Mouse (Mus musculus): ENCODE measurements at regions not wholly inside any gene's neighbourhood (a gene's known extent, or its start where the extent isn't known, plus 50 kb on each side); places are given as distances from the start of the nearest gene placed in this dataset.

- no peak for DNase-seq (ENCODE audit: low spot score)
- H3K27ac ChIP-seq (replicated peaks; ENCODE audit: low read depth, low read length) = no peak overlapping the region
- no peak overlapping the region for H3K4me2 ChIP-seq (ENCODE audit: low read depth, severe bottlenecking)
- no peak overlapping the region for H3K9ac ChIP-seq (ENCODE audit: low read length)
- WGBS = 86% methylated on average over 3 of the region's 3 CpGs
- H3K27me3 ChIP-seq (ENCODE audit: control insufficient read depth, insufficient read depth, low read length) = no peaks in the 10 kb centered on the region
- ATAC-seq (ENCODE audit: insufficient number of reproducible peaks, low FRiP score, low TSS enrichment, low read depth) = no peak
- H3K36me3 ChIP-seq (ENCODE audit: control insufficient read depth, insufficient read depth, low read length) = no peaks in the 10 kb centered on the region
- no peak overlapping the region for H3K4me3 ChIP-seq (ENCODE audit: low read depth, low read length)
- no peaks in the 10 kb centered on the region for H3K4me1 ChIP-seq (ENCODE audit: control insufficient read depth, insufficient read depth, low read length)
- H3K9me3 ChIP-seq (ENCODE audit: control insufficient read depth, low read length) = no peaks in the 10 kb centered on the region
Measured at GRCm38 (mm10) chr1:81897241-81897640, 335.7 kb upstream of the Gm9747 start.

GRCm38 (mm10) chr1:81900843-81901242 lies 332.1 kb upstream of the Gm9747 start:
- no peak for ATAC-seq (ENCODE audit: insufficient number of reproducible peaks, low FRiP score, low TSS enrichment, low read depth)
- Histone ChIP-seq H3K4me3 (ENCODE audit: low read depth, low read length) (no peak overlapping the region), H3K4me1 (ENCODE audit: control insufficient read depth, insufficient read depth, low read length) (no peaks in the 10 kb centered on the region), H3K9me3 (ENCODE audit: control insufficient read depth, low read length) (no peaks in the 10 kb centered on the region), H3K36me3 (ENCODE audit: control insufficient read depth, insufficient read depth, low read length) (no peaks in the 10 kb centered on the region), H3K27ac (replicated peaks; ENCODE audit: low read depth, low read length) (no peak overlapping the region), H3K4me2 (ENCODE audit: low read depth, severe bottlenecking) (no peak overlapping the region), H3K27me3 (ENCODE audit: control insufficient read depth, insufficient read depth, low read length) (no peaks in the 10 kb centered on the region), H3K9ac (ENCODE audit: low read length) (no peak overlapping the region)
- DNase-seq (ENCODE audit: low spot score) = no peak
- 66% methylated on average over 7 of the region's 7 CpGs for WGBS

GRCm38 (mm10) chr1:81904056-81904455 lies 328.9 kb upstream of the Gm9747 start:
- no peaks in the 10 kb centered on the region for H3K4me1 ChIP-seq (ENCODE audit: control insufficient read depth, insufficient read depth, low read length)
- H3K4me2 ChIP-seq (ENCODE audit: low read depth, severe bottlenecking) = no peak overlapping the region
- H3K27me3 ChIP-seq (ENCODE audit: control insufficient read depth, insufficient read depth, low read length) = no peaks in the 10 kb centered on the region
- no peaks in the 10 kb centered on the region for H3K9me3 ChIP-seq (ENCODE audit: control insufficient read depth, low read length)
- ATAC-seq (ENCODE audit: insufficient number of reproducible peaks, low FRiP score, low TSS enrichment, low read depth) = no peak
- H3K27ac ChIP-seq (replicated peaks; ENCODE audit: low read depth, low read length) = no peak overlapping the region
- no peaks in the 10 kb centered on the region for H3K36me3 ChIP-seq (ENCODE audit: control insufficient read depth, insufficient read depth, low read length)
- no peak for DNase-seq (ENCODE audit: low spot score)
- no peak overlapping the region for H3K4me3 ChIP-seq (ENCODE audit: low read depth, low read length)
- 71% methylated on average over 3 of the region's 3 CpGs for WGBS
- H3K9ac ChIP-seq (ENCODE audit: low read length) = no peak overlapping the region

- Histone ChIP-seq H3K27me3 (ENCODE audit: control insufficient read depth, insufficient read depth, low read length) (no peaks in the 10 kb centered on the region), H3K9ac (ENCODE audit: low read length) (no peak overlapping the region), H3K4me2 (ENCODE audit: low read depth, severe bottlenecking) (no peak overlapping the region), H3K27ac (replicated peaks; ENCODE audit: low read depth, low read length) (no peak overlapping the region), H3K36me3 (ENCODE audit: control insufficient read depth, insufficient read depth, low read length) (no peaks in the 10 kb centered on the region), H3K9me3 (ENCODE audit: control insufficient read depth, low read length) (no peaks in the 10 kb centered on the region), H3K4me1 (ENCODE audit: control insufficient read depth, insufficient read depth, low read length) (no peaks in the 10 kb centered on the region), H3K4me3 (ENCODE audit: low read depth, low read length) (no peak overlapping the region)
- no peak for ATAC-seq (ENCODE audit: insufficient number of reproducible peaks, low FRiP score, low TSS enrichment, low read depth)
- DNase-seq (ENCODE audit: low spot score) = no peak
Measured at GRCm38 (mm10) chr1:81912607-81913006, 320.3 kb upstream of the Gm9747 start.

GRCm38 (mm10) chr1:81913561-81913964 lies 319.3 kb upstream of the Gm9747 start:
- Histone ChIP-seq H3K27ac (replicated peaks; ENCODE audit: low read depth, low read length) (no peak overlapping the region), H3K4me2 (ENCODE audit: low read depth, severe bottlenecking) (no peak overlapping the region), H3K4me1 (ENCODE audit: control insufficient read depth, insufficient read depth, low read length) (no peaks in the 10 kb centered on the region), H3K36me3 (ENCODE audit: control insufficient read depth, insufficient read depth, low read length) (no peaks in the 10 kb centered on the region), H3K9me3 (ENCODE audit: control insufficient read depth, low read length) (no peaks in the 10 kb centered on the region), H3K9ac (ENCODE audit: low read length) (no peak overlapping the region), H3K4me3 (ENCODE audit: low read depth, low read length) (no peak overlapping the region), H3K27me3 (ENCODE audit: control insufficient read depth, insufficient read depth, low read length) (no peaks in the 10 kb centered on the region)
- ATAC-seq (ENCODE audit: insufficient number of reproducible peaks, low FRiP score, low TSS enrichment, low read depth) (peak; percentile 48; the same call in 1 of the 2 replicates), DNase-seq (ENCODE audit: low spot score) (no peak)
- WGBS = 76% methylated on average over 4 of the region's 4 CpGs

- Histone ChIP-seq H3K27me3 (ENCODE audit: control insufficient read depth, insufficient read depth, low read length) (no peaks in the 10 kb centered on the region), H3K9ac (ENCODE audit: low read length) (no peak overlapping the region), H3K4me1 (ENCODE audit: control insufficient read depth, insufficient read depth, low read length) (no peaks in the 10 kb centered on the region), H3K36me3 (ENCODE audit: control insufficient read depth, insufficient read depth, low read length) (no peaks in the 10 kb centered on the region), H3K4me2 (ENCODE audit: low read depth, severe bottlenecking) (no peak overlapping the region), H3K27ac (replicated peaks; ENCODE audit: low read depth, low read length) (no peak overlapping the region), H3K4me3 (ENCODE audit: low read depth, low read length) (no peak overlapping the region), H3K9me3 (ENCODE audit: control insufficient read depth, low read length) (no peaks in the 10 kb centered on the region)
- 41% methylated on average over 2 of the region's 2 CpGs for WGBS
- ATAC-seq (ENCODE audit: insufficient number of reproducible peaks, low FRiP score, low TSS enrichment, low read depth) (peak; percentile 54; the same call in 1 of the 2 replicates), DNase-seq (ENCODE audit: low spot score) (peak; percentile 27)
Measured at GRCm38 (mm10) chr1:81916840-81917239, 316.1 kb upstream of the Gm9747 start.

GRCm38 (mm10) chr1:81927721-81928120 lies 305.2 kb upstream of the Gm9747 start:
- no peaks in the 10 kb centered on the region for H3K27me3 ChIP-seq (ENCODE audit: control insufficient read depth, insufficient read depth, low read length)
- no peaks in the 10 kb centered on the region for H3K9me3 ChIP-seq (ENCODE audit: control insufficient read depth, low read length)
- H3K4me1 ChIP-seq (ENCODE audit: control insufficient read depth, insufficient read depth, low read length) = no peaks in the 10 kb centered on the region
- no peak overlapping the region for H3K4me2 ChIP-seq (ENCODE audit: low read depth, severe bottlenecking)
- ATAC-seq (ENCODE audit: insufficient number of reproducible peaks, low FRiP score, low TSS enrichment, low read depth) = no peak
- H3K36me3 ChIP-seq (ENCODE audit: control insufficient read depth, insufficient read depth, low read length) = no peaks in the 10 kb centered on the region
- no peak overlapping the region for H3K27ac ChIP-seq (replicated peaks; ENCODE audit: low read depth, low read length)
- H3K9ac ChIP-seq (ENCODE audit: low read length) = no peak overlapping the region
- H3K4me3 ChIP-seq (ENCODE audit: low read depth, low read length) = no peak overlapping the region
- DNase-seq (ENCODE audit: low spot score) = no peak
- WGBS = 94% methylated on average over 5 of the region's 5 CpGs

GRCm38 (mm10) chr1:81933064-81933463 lies 299.8 kb upstream of the Gm9747 start:
- Histone ChIP-seq H3K9ac (ENCODE audit: low read length) (no peak overlapping the region), H3K4me1 (ENCODE audit: control insufficient read depth, insufficient read depth, low read length) (no peaks in the 10 kb centered on the region), H3K4me3 (ENCODE audit: low read depth, low read length) (no peak overlapping the region), H3K9me3 (ENCODE audit: control insufficient read depth, low read length) (no peaks in the 10 kb centered on the region), H3K27ac (replicated peaks; ENCODE audit: low read depth, low read length) (no peak overlapping the region), H3K4me2 (ENCODE audit: low read depth, severe bottlenecking) (no peak overlapping the region), H3K27me3 (ENCODE audit: control insufficient read depth, insufficient read depth, low read length) (no peaks in the 10 kb centered on the region), H3K36me3 (ENCODE audit: control insufficient read depth, insufficient read depth, low read length) (no peaks in the 10 kb centered on the region)
- ATAC-seq (ENCODE audit: insufficient number of reproducible peaks, low FRiP score, low TSS enrichment, low read depth) (no peak), DNase-seq (ENCODE audit: low spot score) (no peak)

GRCm38 (mm10) chr1:81945236-81945635 lies 287.7 kb upstream of the Gm9747 start:
- H3K36me3 ChIP-seq (ENCODE audit: control insufficient read depth, insufficient read depth, low read length) = no peaks in the 10 kb centered on the region
- ATAC-seq (ENCODE audit: insufficient number of reproducible peaks, low FRiP score, low TSS enrichment, low read depth) = no peak
- H3K4me2 ChIP-seq (ENCODE audit: low read depth, severe bottlenecking) = no peak overlapping the region
- no peaks in the 10 kb centered on the region for H3K9me3 ChIP-seq (ENCODE audit: control insufficient read depth, low read length)
- DNase-seq (ENCODE audit: low spot score) = no peak
- no peak overlapping the region for H3K9ac ChIP-seq (ENCODE audit: low read length)
- H3K27me3 ChIP-seq (ENCODE audit: control insufficient read depth, insufficient read depth, low read length) = no peaks in the 10 kb centered on the region
- H3K27ac ChIP-seq (replicated peaks; ENCODE audit: low read depth, low read length) = no peak overlapping the region
- H3K4me1 ChIP-seq (ENCODE audit: control insufficient read depth, insufficient read depth, low read length) = no peaks in the 10 kb centered on the region
- 89% methylated on average over 5 of the region's 5 CpGs for WGBS
- no peak overlapping the region for H3K4me3 ChIP-seq (ENCODE audit: low read depth, low read length)
